Mouse (Mus musculus) limb, embryonic 14.5 days (tissue): ENCODE results near the gene Celf5. TPM values are rescaled to one million over a fixed set of nuclear protein-coding genes. Genes with fewer than 3 reads are reported as not detected.

Experiments
- ATAC-seq: fragments of 200-750 bp; cut with Nextera tagmentation; 2 replicates; pipeline ENCODE4 v1.8.0; 2017; ENCODE audit warnings: low read depth, moderate number of reproducible peaks, moderate TSS enrichment; ENCODE audit not compliant: low FRiP score
- DNase-seq: peaks from one replicate; pipeline ENCODE4 v3.0.0-alpha.2; 2015; ENCODE audit warnings: low spot score
- H3K27ac ChIP-seq: fragments of 300-500 bp; sonication (generic); replicated peaks from 2 replicates; pipeline ENCODE4 v1.5.1; 2014; ENCODE audit warnings: low read depth, mild to moderate bottlenecking, low read length, moderate library complexity, mixed read lengths
- H3K27me3 ChIP-seq: fragments of 300-500 bp; sonication (generic); 2 replicates; pipeline ENCODE4 v1.6.1; 2014; ENCODE audit warnings: low read length, mixed read lengths; ENCODE audit not compliant: control insufficient read depth, insufficient read depth
- H3K36me3 ChIP-seq: fragments of 300-500 bp; sonication (generic); 2 replicates; pipeline ENCODE4 v1.6.1; 2014; ENCODE audit warnings: mild to moderate bottlenecking, low read length, moderate library complexity, mixed read lengths; ENCODE audit not compliant: control insufficient read depth, insufficient read depth
- H3K4me1 ChIP-seq: fragments of 300-500 bp; sonication (generic); 2 replicates; pipeline ENCODE4 v1.6.1; 2014; ENCODE audit warnings: antibody characterized with exemption, low read length, mixed read lengths; ENCODE audit not compliant: control insufficient read depth, insufficient read depth
- H3K4me2 ChIP-seq: fragments of 300-500 bp; sonication (generic); replicated peaks from 2 replicates; pipeline ENCODE4 v1.6.1; 2014; ENCODE audit warnings: low read depth, mild to moderate bottlenecking, low read length, moderate library complexity; ENCODE audit not compliant: severe bottlenecking
- H3K4me3 ChIP-seq: fragments of 300-500 bp; sonication (generic); replicated peaks from 2 replicates; pipeline ENCODE4 v1.5.1; 2014; ENCODE audit warnings: low read length
- H3K9ac ChIP-seq: fragments of 300-500 bp; sonication (generic); 2 replicates; pipeline ENCODE4 v1.6.1; 2014; ENCODE audit warnings: mild to moderate bottlenecking, low read depth, low read length, moderate library complexity; ENCODE audit not compliant: severe bottlenecking
- H3K9me3 ChIP-seq: fragments of 300-500 bp; sonication (generic); 2 replicates; pipeline ENCODE4 v1.6.1; 2016; ENCODE audit warnings: low read length; ENCODE audit not compliant: control insufficient read depth
- POLR2A ChIP-seq: fragments of 200-500 bp; IDR thresholded peaks from 2 replicates; pipeline ENCODE4 v1.8.0; 2012; ENCODE audit warnings: inconsistent platforms, mild to moderate bottlenecking, moderate library complexity, borderline replicate concordance; ENCODE audit not compliant: insufficient read depth, insufficient read length; ENCODE audit errors: extremely low read depth
- WGBS: fragments of 180-500 bp; shearing (Covaris S2); extraction: QIAGEN DNeasy Blood & Tissue Kit; methylation state at CpG from one replicate; pipeline ENCODE4 v1.1.7; 2014; 5-methylcytosine and 5-hydroxymethylcytosine counted together
- polyA plus RNA-seq, 2 experiments: library from polyadenylated mRNA; depleted of rRNA in 1 of 2; stranded (reverse) in 1 of 2; unstranded in 1 of 2; fragments of >200 nt; fragmentation: Nextera tagmentation in 1 of 2; extraction: Ambion mirVana in 1 of 2; gene quantifications; 2 replicates each; pipeline versions ENCODE4 v1.2.1 to v1.2.3; 2012 to 2014

Gene Celf5
- polyA plus RNA-seq, 2 experiments, result 0.85 to 5.9 TPM

GRCm38 (mm10) chr10:81422661-81423217 is 59.8 kb downstream of the Celf5 start:
- Histone ChIP-seq H3K9me3 (no peaks in the 10 kb centered on the region), H3K36me3 (peaks cover 35% of the 10 kb centered on the region), H3K4me3 (no peak overlapping the region), H3K9ac (no peak overlapping the region), H3K4me2 (no peak overlapping the region), H3K27me3 (0 out of 2 replicates have a peak, but pooled peaks cover under 1% of the 10 kb centered on the region), H3K27ac (no peak overlapping the region), H3K4me1 (peaks cover 29% of the 10 kb centered on the region)
- DNase-seq (no peak), ATAC-seq (no peak)
- 85% methylated on average over 3 of the region's 3 CpGs for WGBS
- no peak for TF ChIP-seq POLR2A

GRCm38 (mm10) chr10:81422191-81422590 is 60.3 kb downstream of the Celf5 start:
- ATAC-seq (no peak), DNase-seq (no peak)
- Histone ChIP-seq H3K27me3 (no peaks in the 10 kb centered on the region), H3K27ac (no peak overlapping the region), H3K4me1 (peaks cover 33% of the 10 kb centered on the region), H3K9me3 (no peaks in the 10 kb centered on the region), H3K4me2 (no peak overlapping the region), H3K36me3 (peaks cover 37% of the 10 kb centered on the region), H3K9ac (no peak overlapping the region), H3K4me3 (no peak overlapping the region)
- TF ChIP-seq POLR2A, result no peak
- 73% methylated on average over 6 of the region's 6 CpGs for WGBS

- peaks cover 36% of the 10 kb centered on the region for H3K4me1 ChIP-seq
- ATAC-seq, result no peak
- H3K36me3 ChIP-seq, result peaks cover 37% of the 10 kb centered on the region
- no peak overlapping the region for H3K4me2 ChIP-seq
- H3K27me3 ChIP-seq, result no peaks in the 10 kb centered on the region
- no peak overlapping the region for H3K9ac ChIP-seq
- no peak for DNase-seq
- H3K4me3 ChIP-seq, result no peak overlapping the region
- H3K27ac ChIP-seq, result no peak overlapping the region
- H3K9me3 ChIP-seq, result no peaks in the 10 kb centered on the region
- no peak for TF ChIP-seq POLR2A
- 75% methylated on average over 5 of the region's 5 CpGs for WGBS
Observed at GRCm38 (mm10) chr10:81421797-81422100, 60.8 kb downstream of the Celf5 start.

- ATAC-seq (no peak), DNase-seq (no peak)
- WGBS, result 85% methylated on average over 4 of the region's 4 CpGs
- Histone ChIP-seq H3K36me3 (peaks cover 37% of the 10 kb centered on the region), H3K27me3 (no peaks in the 10 kb centered on the region), H3K4me3 (no peak overlapping the region), H3K4me1 (peaks cover 41% of the 10 kb centered on the region), H3K9me3 (no peaks in the 10 kb centered on the region), H3K27ac (no peak overlapping the region), H3K9ac (no peak overlapping the region), H3K4me2 (no peak overlapping the region)
- no peak for TF ChIP-seq POLR2A
Observed at GRCm38 (mm10) chr10:81421041-81421796, 61.3 kb downstream of the Celf5 start.

GRCm38 (mm10) chr10:81420191-81420767 is 62.2 kb downstream of the Celf5 start:
- WGBS, result 86% methylated on average over 40 of the region's 40 CpGs
- no peaks in the 10 kb centered on the region for H3K27me3 ChIP-seq
- no peak overlapping the region for H3K4me3 ChIP-seq
- H3K4me2 ChIP-seq, result no peak overlapping the region
- no peak overlapping the region for H3K27ac ChIP-seq
- H3K9ac ChIP-seq, result no peak overlapping the region
- H3K9me3 ChIP-seq, result no peaks in the 10 kb centered on the region
- H3K4me1 ChIP-seq, result peaks cover 42% of the 10 kb centered on the region
- ATAC-seq (no peak), DNase-seq (no peak)
- no peak for TF ChIP-seq POLR2A
- H3K36me3 ChIP-seq, result peaks cover 41% of the 10 kb centered on the region
